Mouse (Mus musculus): ENCODE data around the gene Nek6.
A peak's percentile ranks its signal among the peaks of the same experiment; 100 is the strongest.

The Nek6 gene

DNA sequence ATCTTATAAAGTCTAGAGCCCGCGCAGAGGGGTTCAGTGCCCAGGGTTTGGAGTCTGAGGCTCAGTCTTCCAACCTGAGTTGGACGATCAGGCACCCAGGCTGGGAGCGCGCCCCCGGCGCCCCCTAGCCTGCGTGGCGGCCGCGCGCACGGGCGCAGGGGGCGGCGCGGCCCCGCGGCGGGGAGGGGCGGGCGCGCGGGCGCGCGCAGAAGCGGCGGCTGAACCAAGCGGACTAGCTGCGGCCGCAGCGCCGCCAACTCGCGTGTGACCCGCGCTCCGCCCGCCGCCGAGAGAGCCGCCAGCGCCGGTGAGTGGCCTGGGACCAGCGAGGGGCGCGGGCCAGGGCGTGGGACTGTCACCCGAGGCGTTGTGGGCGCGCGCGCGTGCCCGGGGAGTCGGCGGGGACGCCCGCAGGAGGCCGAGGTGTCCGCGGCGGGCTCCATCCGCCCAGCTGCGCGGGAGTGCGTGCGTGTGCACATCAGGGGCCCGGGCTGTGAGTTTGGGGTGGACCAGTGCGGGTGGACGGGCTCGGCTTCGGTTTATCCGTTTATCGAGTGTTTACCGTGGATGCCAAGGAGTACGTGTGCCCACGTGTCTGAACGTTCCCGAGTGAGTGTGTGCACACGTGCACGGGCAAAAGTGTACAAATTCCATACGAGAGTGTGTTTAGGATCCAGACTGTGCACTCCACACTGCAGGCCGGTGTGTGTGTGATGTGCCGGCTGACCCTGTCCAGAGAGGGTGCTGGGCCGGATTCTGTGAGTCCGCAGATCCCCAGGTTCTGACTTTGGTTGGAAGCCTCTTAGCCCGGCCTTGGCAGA lies at the start of gene Nek6:
Gene Nek6 (plus strand): TSS at position 157 of the 821 bp plus-strand sequence.
- peak; percentile 47 for DNase-seq (ENCODE audit: low spot score)

DNA sequence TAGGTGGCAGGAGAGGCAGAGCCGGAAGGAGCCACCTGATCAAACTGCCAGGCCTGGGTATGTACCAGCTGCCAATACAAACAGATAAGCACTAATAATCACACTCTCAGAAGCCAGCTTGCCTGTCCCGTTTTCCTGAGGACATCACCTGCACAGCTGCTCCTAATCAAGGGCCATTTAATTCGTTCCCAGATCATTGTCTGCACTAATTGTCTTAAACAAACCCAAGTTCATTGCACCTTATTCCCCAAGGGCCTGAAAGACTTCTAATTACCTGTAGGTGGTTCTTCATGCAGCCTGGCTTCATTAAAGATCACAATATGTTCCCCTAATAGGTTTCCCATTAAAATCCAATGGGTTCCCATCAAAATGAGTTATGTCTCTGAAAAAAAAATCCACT lies 49.1 kb upstream of the Nek6 start:
- no peak for DNase-seq (ENCODE audit: low spot score)

DNA sequence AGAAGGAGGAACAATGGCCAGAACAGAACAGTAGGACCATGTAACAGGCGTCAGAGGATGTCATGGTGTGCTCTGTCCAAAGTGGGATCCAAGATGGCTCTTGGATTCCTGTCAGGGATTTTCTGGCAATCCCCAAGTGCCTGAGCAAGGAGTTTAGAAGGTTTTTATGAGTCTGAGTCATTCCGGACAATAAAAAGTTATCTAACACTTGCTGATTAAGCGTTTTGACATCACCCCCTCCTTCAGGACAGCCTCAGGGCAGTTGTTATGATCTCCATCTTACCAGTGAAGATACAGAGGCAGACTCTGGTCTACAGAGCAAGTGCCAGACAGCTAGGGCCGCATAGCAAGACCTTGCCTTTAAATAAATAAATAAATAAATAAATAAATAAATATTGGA lies 42.6 kb upstream of the Nek6 start:
- no peak for DNase-seq (ENCODE audit: low spot score)

DNA sequence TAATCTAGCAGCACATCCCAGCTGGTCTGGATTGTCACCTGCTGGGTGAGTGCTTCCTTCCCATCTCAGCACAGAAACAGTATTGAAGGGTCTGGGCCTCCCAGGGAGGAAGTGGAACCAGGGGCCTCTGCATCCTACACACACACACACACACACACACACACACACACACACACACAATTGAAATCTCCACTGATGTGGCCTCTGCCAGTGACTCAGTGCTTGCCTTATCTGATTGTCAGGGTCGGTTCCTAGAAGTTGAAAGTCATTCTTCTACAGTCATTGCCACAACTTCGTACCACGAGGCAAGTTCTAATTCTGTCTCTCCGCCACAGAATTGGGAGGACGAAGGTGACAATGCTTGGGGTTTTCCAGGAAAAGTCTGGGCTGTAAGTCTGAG lies 39.7 kb upstream of the Nek6 start:
- DNase-seq (ENCODE audit: low spot score), result no peak

DNA sequence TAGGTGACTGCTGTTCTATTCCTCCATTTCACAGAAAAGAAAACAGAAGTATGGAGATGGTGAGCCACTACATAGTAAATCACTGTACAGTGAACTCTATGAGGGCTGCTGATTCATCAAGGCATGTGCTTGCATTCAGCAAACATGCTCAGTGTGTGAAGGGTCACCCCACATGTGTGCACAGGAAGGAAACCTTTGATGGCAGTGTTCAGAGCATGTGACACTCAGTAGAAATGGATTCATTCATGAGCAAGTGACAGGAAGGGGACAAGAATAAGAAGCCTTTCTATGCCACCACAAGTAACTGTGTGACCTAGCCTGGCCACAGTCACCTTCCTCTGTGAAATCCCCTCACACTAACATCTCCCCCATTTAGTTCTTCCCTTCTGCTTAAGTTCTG lies 38.6 kb upstream of the Nek6 start:
- DNase-seq (ENCODE audit: low spot score), result no peak

DNA sequence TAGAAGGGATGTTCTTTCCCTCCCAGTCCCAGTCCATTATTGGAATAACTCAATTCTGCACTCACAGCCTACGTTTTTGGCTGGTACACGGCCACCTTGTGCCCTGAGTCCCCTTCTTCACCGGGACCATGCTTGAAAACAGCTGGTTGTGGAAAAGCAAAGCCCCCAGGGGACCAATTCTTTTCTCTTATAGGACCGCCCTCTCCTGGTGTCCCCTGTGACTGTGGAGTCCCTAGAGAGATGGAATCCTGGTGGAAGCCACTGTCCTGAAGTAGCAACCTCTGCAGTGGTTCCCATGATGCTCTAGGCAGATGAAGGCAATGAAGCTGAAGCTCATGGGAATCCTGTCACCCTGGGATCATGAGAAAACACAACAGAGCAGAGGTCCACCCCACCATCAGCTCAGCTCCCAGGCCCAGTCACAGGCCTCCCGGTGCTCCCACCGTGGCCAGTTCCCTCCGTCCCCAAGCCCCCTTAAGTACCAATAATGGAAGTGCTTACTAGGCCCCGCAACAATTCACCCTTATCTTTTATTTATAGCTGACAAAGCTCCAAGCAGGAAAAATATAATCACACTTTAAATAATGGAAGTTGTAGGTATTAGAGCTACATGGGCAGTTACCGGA lies 34.5 kb upstream of the Nek6 start:
- no peak for DNase-seq (ENCODE audit: low spot score)

DNA sequence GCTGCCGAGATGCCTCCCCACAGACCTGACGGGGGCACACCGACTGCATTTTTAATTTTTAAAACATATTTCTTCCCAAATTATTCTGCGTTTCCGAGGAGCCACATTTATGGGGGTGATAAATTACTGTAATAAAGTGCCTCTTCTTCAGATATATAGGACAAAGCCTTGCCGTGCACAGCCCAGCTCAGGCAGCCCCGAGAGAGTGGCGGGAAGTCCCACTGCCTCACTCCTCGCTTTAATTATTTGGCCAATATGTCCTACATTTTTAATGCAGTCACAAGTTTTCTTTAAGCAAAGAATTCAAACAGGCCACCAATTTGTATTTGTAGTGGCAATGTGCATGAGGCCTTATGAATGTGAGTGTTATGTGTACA lies 34.0 kb upstream of the Nek6 start:
- no peak for DNase-seq (ENCODE audit: low spot score)

DNA sequence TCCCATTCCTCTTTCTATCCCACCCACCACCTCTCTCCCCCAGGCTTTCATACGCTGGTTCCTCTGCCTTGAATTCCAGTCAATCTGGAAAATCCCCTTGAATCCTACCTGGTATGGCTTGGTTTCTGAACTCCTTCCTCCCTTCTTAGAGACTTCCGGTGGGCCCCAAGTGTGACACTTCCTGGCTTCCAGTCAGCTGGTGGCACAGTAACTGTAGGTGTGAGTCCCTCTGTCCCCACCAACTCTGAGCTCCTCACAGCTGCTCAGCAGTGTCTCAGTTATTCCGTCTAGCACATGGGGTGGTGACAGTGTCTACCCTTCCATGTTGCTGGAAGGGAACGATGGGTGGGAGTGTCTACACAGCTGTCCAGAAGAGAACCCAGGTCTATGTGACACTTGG lies 32.8 kb upstream of the Nek6 start:
- DNase-seq (ENCODE audit: low spot score), result no peak

DNA sequence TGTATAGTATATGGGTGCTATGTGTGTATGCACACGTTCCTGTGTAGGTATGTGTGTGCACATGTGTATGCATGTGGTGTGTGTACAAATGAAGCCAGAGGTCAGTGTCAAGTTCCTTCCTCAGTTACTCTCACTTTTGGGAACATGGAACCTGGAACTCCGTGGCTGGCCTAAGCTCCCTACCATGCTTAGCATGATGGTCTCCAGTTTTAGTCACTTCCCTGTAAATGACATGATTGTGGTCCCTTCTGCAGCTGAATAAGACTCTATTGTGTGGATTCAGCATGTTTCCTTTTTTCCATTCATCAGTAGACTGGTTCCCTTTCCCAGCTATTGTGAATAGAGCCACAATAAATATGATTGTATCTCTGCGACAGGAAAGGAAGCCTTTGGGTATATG lies 31.9 kb upstream of the Nek6 start:
- no peak for DNase-seq (ENCODE audit: low spot score)

DNA sequence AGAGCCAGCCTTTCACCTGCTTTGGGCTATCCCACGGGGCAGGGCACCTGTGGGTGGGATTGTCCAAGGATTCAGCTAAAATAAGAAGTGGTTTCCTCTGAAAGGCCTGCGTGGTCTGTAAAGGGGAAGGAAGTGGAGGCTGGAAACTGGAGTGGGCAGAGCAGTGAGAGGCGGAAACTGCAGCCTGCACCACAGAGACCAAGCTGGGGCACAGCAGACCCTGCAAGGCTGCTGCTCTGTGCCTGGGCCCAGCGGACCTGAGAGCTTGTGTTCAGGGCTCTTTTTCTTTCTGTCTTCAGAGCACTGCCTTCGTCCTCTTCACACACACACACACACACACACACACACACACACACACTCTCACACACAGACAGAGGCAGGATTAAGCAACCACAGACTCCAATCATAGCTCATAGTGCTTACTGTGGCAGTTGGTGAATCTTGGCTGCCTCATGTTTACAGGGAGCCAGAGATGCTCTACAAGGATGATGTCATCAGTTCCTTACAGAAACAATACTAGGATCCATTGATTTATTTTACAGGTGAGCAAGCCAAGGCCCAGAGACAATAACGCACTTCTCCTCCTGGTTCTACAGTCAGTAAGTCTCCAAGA lies 30.2 kb upstream of the Nek6 start:
- peak; percentile 54 for DNase-seq (ENCODE audit: low spot score)

DNA sequence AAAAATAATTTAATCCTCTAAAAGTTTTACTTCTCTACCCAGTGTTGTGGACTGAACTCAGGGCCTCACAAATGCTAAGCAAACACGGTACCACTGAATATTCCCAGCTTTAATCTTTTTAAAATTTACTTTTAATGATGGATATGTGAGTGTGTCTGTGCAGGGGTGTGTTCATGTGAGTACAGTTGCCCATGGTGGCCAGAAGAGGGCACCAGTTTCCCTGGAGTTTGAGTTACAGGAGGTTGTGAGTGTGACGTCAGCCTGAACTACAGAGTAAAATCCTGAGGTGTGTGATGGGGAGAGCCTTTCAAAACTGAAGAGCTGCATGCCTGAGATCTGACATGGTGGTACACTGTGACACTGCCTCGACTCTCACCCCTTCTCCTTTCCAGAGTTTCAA lies 29.3 kb upstream of the Nek6 start:
- DNase-seq (ENCODE audit: low spot score), result no peak

DNA sequence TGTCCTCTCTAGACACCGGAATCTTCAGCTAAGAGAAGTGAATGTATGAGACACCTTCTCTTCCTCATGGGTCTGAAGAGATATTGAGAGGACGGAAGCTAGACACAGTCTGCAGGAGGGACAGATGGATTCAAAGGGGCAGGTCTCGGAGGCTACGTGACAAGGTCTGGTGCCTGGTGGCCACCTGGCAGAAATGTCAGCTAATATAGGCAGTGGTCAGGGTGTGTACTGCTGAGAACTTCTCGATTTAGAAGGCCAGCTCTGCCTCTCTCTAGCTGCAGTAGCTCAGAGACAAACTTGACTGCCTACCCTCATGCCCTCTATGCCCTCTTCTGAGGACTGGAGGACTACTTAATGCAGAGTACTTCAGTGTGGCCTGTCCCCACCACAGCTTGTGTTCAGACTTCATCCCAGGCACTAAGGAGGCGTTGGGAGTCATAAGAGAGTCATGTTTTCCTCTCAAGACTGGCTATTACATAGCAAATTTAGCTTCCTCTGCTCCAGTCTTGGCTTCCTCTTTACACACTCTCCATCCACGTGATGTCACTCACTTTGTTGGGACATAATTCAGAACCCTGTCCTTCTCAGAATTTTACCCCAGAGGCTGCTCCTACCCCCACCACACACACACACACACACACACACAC lies 28.3 kb upstream of the Nek6 start:
- DNase-seq (ENCODE audit: low spot score), result peak; percentile 50

DNA sequence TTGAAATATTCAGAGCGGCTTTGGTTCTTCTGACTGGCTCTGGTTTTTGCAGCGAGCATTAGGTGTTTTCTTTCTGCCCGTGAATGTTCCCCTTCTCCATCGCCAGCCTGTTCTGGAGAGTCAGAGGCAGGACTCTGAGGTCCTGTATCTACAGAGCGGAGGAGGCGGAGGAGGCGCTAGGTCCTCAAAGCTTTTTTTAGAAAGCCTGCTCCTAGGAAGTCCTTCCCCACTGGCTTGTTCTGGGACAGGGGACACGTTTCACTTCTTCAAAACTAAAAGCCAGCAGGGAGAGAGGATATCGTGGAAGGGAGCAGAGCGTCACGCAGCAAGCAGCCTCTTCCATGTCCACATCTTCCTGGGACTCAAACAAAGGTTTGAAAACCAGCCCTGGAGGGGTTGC lies 26.9 kb upstream of the Nek6 start:
- peak; percentile 15 for DNase-seq (ENCODE audit: low spot score)

DNA sequence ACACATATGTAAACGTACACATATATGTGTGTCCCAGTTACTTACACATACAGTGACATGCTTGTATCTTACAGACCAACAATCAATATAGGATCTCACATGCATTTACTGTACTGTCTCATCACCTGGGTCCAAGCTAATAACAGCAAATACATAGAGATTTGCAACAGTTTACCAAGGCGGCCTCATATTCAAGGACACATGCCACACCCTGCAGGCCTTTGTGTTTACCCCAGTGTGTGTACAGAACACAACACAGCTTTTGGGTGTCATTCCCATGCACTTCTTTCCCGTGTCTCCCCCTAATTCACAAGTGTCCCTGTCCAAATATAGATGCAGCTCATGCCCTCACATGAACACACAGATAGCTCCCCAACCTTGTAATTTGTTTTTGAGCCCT lies 26.0 kb upstream of the Nek6 start:
- DNase-seq (ENCODE audit: low spot score), result no peak

DNA sequence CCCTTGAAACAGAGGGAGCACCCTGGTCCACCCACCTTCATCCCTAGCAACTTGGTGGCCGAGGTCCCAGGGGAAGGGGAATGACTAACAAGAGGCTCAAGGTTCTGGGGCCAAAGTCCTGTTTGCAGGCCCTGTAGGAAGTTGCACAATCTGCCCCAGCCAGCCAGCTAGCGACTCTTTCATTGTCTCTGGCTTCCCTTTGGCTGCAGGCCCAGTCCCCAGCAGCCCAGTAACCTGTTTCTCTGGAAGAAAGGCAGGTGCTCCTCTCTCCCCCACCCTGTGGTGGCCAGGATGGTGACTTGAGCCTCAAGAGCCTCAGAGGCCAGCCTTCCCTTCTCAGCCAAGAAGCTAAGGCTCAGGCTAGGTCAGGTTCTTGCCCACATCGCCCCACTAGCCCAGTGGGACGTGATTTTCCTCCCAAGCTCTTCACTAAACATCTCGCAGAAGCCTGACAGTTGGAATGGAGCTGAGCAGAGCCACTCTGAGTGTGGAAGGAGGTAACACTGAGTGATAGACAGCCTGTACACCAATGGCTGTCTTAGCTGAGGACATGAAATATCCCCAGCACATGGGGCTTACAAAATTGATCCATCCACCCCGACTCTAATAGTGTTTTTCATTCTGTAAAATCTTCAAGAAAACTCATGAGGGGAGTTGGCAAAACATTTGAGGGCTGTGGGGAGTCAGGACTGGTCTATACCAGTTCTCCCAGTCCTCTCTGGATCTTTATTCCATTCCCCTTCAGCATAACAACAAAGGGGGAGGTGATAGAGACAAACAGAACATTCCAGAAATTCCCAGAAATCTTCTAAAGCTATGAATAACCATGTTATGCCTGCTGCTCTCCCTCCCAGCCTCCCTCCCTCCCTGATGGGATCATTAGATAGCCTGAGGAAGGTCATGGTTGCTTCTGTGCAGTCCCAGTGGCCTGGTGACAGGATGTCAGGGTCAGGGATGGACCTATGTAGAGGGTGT lies 25.2 kb upstream of the Nek6 start:
- peak; percentile 91 for DNase-seq (ENCODE audit: low spot score)

DNA sequence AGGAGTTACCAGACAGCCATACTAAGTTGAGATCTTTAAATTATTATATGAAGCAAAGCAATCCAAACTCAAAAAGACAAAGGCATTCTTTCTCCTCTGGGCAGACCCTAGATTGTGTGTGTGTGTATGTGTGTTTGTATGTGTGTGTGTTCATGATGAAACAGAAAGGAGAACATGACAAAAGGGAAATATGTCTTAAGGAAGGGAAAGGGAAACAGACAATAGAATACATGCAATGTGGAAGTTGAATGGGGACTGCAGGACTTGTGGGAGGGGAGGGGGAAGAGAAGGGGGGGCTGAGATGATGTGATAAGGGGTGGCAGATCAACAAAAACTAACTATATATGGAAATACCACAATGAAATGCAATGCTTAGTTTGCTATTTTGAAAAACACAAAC lies 13.8 kb upstream of the Nek6 start:
- DNase-seq (ENCODE audit: low spot score), result no peak

DNA sequence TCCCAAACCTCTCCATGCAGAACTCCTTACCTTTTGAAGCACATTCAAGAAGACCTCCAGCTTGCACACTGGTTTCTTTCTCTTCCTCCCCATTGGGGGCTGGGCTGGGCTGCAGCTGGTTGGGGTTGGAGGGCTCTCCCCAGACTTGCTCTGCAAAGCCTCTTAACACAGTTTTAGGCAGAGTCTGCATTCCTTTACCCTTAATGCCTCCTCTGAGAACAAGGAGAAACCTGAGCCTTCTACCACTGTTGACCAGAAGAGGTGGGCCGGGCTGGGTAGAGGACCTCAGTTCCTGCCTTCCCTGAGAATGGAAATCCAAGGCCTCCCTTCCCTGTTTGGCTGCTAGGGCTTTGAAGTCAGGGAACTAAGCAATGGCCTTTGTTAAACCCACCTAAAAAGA lies 9.8 kb upstream of the Nek6 start:
- DNase-seq (ENCODE audit: low spot score), result no peak

DNA sequence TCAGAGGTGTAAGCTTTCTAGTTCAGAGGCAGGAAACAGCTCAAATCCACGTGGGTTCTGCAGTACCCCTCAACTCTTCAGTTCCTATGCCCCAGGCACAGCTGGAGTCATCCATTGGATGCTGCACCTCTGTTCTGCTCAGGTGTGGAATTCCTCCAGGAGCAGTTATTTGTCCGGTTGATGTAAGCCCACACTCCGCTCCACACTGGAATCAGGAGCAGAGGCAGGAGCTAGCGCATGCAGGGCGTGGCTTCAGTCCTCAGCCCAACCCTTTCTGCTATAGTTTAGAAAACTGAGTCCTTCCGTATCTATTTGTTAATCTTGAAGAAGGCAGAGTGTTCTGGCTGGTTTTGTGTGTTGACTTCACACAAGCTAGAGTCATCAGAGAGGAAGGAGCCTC lies 9.3 kb upstream of the Nek6 start:
- no peak for DNase-seq (ENCODE audit: low spot score)

DNA sequence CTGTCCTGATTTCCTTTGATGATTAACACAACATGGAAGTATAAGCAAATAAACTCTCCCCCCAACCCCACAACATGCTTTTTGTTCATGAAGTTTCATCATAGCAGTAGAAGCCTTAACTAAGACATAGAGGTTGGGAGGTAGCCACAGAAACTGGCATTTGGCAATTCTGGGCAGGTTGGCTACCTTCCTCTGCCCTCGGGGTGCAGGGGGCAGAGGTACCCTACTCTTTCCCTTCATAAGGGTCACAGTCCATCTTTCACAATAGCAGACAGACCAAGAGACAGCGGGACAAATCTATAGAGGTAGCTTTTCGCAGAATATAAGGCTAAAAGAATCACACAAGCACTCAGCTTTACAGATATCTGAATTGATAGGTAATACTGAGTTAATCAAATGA lies 8.7 kb upstream of the Nek6 start:
- no peak for DNase-seq (ENCODE audit: low spot score)

DNA sequence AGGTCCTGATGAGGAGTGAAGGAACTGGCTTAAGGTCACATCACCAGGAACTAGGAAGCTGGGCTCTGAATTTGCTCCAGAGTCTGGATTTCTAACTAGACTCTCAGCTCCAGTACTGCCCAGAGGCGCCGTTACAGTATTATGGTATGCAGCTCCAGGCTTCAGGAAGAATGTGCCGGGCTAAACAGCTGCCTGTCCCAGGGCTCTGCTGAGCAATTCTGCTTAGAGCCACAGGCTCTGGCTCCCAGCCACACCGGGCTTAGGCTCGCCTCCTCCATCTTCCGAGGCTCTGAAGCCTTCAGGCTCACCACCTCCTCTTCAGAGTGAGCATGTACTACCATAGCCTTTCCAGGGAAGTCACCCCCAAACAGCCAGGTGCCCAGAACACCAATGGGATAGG lies 7.1 kb upstream of the Nek6 start:
- no peak for DNase-seq (ENCODE audit: low spot score)

DNA sequence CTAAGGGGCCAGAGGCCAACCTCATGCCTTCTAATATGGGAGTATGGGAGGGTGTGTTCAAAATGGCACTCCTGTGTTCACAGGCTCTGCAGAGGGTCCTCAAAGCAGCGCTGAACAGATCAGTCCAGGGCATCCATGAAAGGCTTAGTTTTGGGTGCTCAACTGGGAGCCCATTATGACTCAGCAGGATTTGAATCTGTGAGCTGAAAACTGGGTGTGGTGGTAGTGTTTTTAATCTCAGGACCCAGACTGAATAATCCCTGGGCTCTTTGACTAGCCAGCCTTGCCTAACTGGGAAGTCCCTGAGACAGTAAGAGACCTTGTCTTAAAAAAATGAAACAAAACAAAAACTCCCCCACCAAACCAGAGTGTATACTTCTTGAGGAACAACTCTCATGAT lies 4.3 kb upstream of the Nek6 start:
- no peak for DNase-seq (ENCODE audit: low spot score)

Measured in lung, postnatal 25 days (tissue).